32 mouse cellular contexts compared by ENCODE assay signal in the genomic region with DNA sequence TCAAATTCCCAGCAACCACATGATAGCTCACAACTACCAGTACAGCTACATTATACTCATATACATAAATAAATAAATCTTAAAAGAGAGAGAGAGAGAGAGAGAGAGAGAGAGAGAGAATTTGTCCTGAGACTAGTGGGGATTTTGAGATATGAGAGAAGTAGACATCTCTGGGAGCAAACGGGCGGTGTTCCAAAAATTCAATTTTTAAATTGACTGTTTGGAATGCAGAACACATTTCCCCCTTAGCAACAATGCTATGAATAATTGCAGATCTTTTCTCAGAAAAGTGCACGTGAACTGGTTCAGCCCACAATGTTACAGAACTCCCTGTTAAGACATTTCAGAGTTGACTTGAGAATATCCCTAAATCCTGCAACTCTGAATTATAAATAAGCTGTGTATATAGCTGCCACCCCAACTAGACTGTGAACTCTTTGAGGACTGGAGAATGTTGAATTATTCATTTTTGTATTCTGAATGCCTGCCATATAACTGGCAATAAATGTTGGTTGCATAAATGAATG. TPM values are rescaled to one million over a fixed set of nuclear protein-coding genes. Genes with fewer than 3 reads are reported as not detected.
DNase-seq lines count a peak whose midpoint lies in the region; ATAC-seq and TF ChIP-seq lines count a peak whose summit lies in the region.
"Had no signal": no experiment of that assay in that cellular context is flagged by ENCODE, and none has a peak within 500 bp of the region (broad histone marks: within the 10 kb centered on the region; RNA-seq: fewer than 3 reads in every experiment).

No protein-coding gene starts in this region.

- no peak overlapping the region for H3K9ac ChIP-seq in embryonic facial prominence, embryonic 14.5 days (ENCODE audit: low read depth, low read length)
- no peak overlapping the region for H3K9ac ChIP-seq in midbrain, embryonic 14.5 days (replicated peaks; ENCODE audit: low read length)
- no peak overlapping the region for H3K9ac ChIP-seq in midbrain, embryonic 16.5 days (ENCODE audit: low read depth, low read length)
- H3K9ac ChIP-seq: embryonic facial prominence, embryonic 12.5 days; hindbrain, embryonic 13.5 days; liver, embryonic 12.5 days; liver, postnatal 0 days; stomach, embryonic 15.5 days had no signal

- TF ChIP-seq CTCF in layer of hippocampus, adult 2 months (conservative IDR thresholded peaks at IDR 0.05): no peak

- no peak for ATAC-seq in embryonic facial prominence, embryonic 14.5 days (ENCODE audit: low read depth)
- no peak for ATAC-seq in midbrain, embryonic 14.5 days (ENCODE audit: low FRiP score, low TSS enrichment)
- no peak for ATAC-seq in midbrain, embryonic 16.5 days
- ATAC-seq: intestine, postnatal 0 days; liver, embryonic 12.5 days; liver, postnatal 0 days had no signal

- no peak overlapping the region for H3K27ac ChIP-seq in embryonic facial prominence, embryonic 14.5 days (replicated peaks; ENCODE audit: low read depth, low read length)
- H3K27ac ChIP-seq in embryonic facial prominence, embryonic 10.5 days (replicated peaks): no peak overlapping the region
- peak overlapping the region; percentile 78 for H3K27ac ChIP-seq in layer of hippocampus, adult 2 months
- H3K27ac ChIP-seq in midbrain, embryonic 14.5 days (replicated peaks; ENCODE audit: low read depth, low read length): no peak overlapping the region
- H3K27ac ChIP-seq in midbrain, embryonic 16.5 days (ENCODE audit: low read length): no peak overlapping the region
- H3K27ac ChIP-seq: embryonic facial prominence, embryonic 12.5 days; forebrain, embryonic 10.5 days; gastrocnemius, adult 2 months; hindbrain, embryonic 13.5 days; left cerebral cortex, adult 2 months; liver, embryonic 12.5 days; stomach, embryonic 15.5 days had no signal

- H3K4me1 ChIP-seq in embryonic facial prominence, embryonic 14.5 days (ENCODE audit: control insufficient read depth, insufficient read depth, low read length): no peaks in the 10 kb centered on the region
- H3K4me1 ChIP-seq in embryonic facial prominence, embryonic 10.5 days: 0 out of 2 replicates have a peak, but pooled peaks cover 2% of the 10 kb centered on the region
- 0 out of 2 replicates have a peak, but pooled peaks cover 3% of the 10 kb centered on the region for H3K4me1 ChIP-seq in midbrain, embryonic 14.5 days (ENCODE audit: control insufficient read depth, insufficient read depth, low read length)
- no peaks in the 10 kb centered on the region for H3K4me1 ChIP-seq in midbrain, embryonic 16.5 days (ENCODE audit: control insufficient read depth, insufficient read depth, low read length)
- H3K4me1 ChIP-seq: embryonic facial prominence, embryonic 12.5 days; liver, embryonic 12.5 days; stomach, embryonic 15.5 days had no signal

- no peak overlapping the region for H3K4me2 ChIP-seq in embryonic facial prominence, embryonic 14.5 days (ENCODE audit: low read depth, low read length)
- no peak overlapping the region for H3K4me2 ChIP-seq in midbrain, embryonic 14.5 days (ENCODE audit: low read length)
- H3K4me2 ChIP-seq in midbrain, embryonic 16.5 days (ENCODE audit: low read length): no peak overlapping the region
- H3K4me2 ChIP-seq: embryonic facial prominence, embryonic 12.5 days; heart, embryonic 11.5 days; hindbrain, embryonic 13.5 days; liver, embryonic 12.5 days; stomach, embryonic 15.5 days had no signal

- no peaks in the 10 kb centered on the region for H3K36me3 ChIP-seq in embryonic facial prominence, embryonic 14.5 days (ENCODE audit: control insufficient read depth, insufficient read depth, low read length)
- H3K36me3 ChIP-seq in embryonic facial prominence, embryonic 10.5 days (replicated peaks): no peaks in the 10 kb centered on the region
- H3K36me3 ChIP-seq in midbrain, embryonic 14.5 days (ENCODE audit: control insufficient read depth, insufficient read depth, low read length): no peaks in the 10 kb centered on the region
- H3K36me3 ChIP-seq in midbrain, embryonic 16.5 days (ENCODE audit: control insufficient read depth, insufficient read depth, low read length): no peaks in the 10 kb centered on the region; the same call in 1 of the 2 replicates
- H3K36me3 ChIP-seq: embryonic facial prominence, embryonic 12.5 days; forebrain, embryonic 10.5 days; hindbrain, embryonic 13.5 days; liver, embryonic 12.5 days; stomach, embryonic 15.5 days had no signal

- no peak overlapping the region for H3K4me3 ChIP-seq in embryonic facial prominence, embryonic 14.5 days (ENCODE audit: low read depth, low read length)
- no peak overlapping the region for H3K4me3 ChIP-seq in embryonic facial prominence, embryonic 10.5 days
- no peak overlapping the region for H3K4me3 ChIP-seq in layer of hippocampus, adult 2 months
- no peak overlapping the region for H3K4me3 ChIP-seq in midbrain, embryonic 14.5 days (replicated peaks; ENCODE audit: low read depth, low read length)
- H3K4me3 ChIP-seq in midbrain, embryonic 16.5 days (ENCODE audit: low read depth, low read length): no peak overlapping the region
- H3K4me3 ChIP-seq: embryonic facial prominence, embryonic 12.5 days; forebrain, embryonic 10.5 days; gastrocnemius, adult 2 months; hindbrain, embryonic 13.5 days; left cerebral cortex, adult 2 months; liver, embryonic 12.5 days; megakaryocyte, embryonic 14.5 days; stomach, embryonic 15.5 days had no signal

- H3K27me3 ChIP-seq in embryonic facial prominence, embryonic 14.5 days (replicated peaks; ENCODE audit: control insufficient read depth, insufficient read depth, low read length): no peaks in the 10 kb centered on the region
- no peaks in the 10 kb centered on the region for H3K27me3 ChIP-seq in embryonic facial prominence, embryonic 10.5 days (replicated peaks; ENCODE audit: low read depth, poor library complexity, severe bottlenecking)
- H3K27me3 ChIP-seq in midbrain, embryonic 14.5 days (ENCODE audit: control insufficient read depth, insufficient read depth, low read length): no peaks in the 10 kb centered on the region
- H3K27me3 ChIP-seq in midbrain, embryonic 16.5 days (ENCODE audit: control insufficient read depth, insufficient read depth, low read depth, low read length): no peaks in the 10 kb centered on the region
- H3K27me3 ChIP-seq: CH12.LX; embryonic facial prominence, embryonic 12.5 days; hindbrain, embryonic 13.5 days; liver, embryonic 12.5 days; megakaryocyte, embryonic 14.5 days; stomach, embryonic 15.5 days had no signal

- peaks cover 4% of the 10 kb centered on the region; the same call in 1 of the 2 replicates for H3K9me3 ChIP-seq in embryonic facial prominence, embryonic 14.5 days (ENCODE audit: control insufficient read depth, low read length)
- peaks cover 4% of the 10 kb centered on the region; the same call in 1 of the 2 replicates for H3K9me3 ChIP-seq in embryonic facial prominence, embryonic 10.5 days
- H3K9me3 ChIP-seq in midbrain, embryonic 14.5 days (ENCODE audit: control insufficient read depth, low read length): no peaks in the 10 kb centered on the region
- no peaks in the 10 kb centered on the region for H3K9me3 ChIP-seq in midbrain, embryonic 16.5 days (replicated peaks; ENCODE audit: control insufficient read depth, low read length, poor library complexity, severe bottlenecking)
- H3K9me3 ChIP-seq: liver, embryonic 12.5 days; stomach, embryonic 15.5 days had no signal

- DNase-seq in embryonic facial prominence, embryonic 14.5 days (ENCODE audit: low spot score): peak; percentile 33
- no peak for DNase-seq in embryonic facial prominence, embryonic 10.5 days (ENCODE audit: low spot score)
- DNase-seq in layer of hippocampus, adult 2 months (ENCODE audit: low spot score in 2 of 2): no peak
- no peak for DNase-seq in layer of hippocampus, adult 11-12 months (ENCODE audit: low spot score)
- peak; percentile 28 for DNase-seq in midbrain, embryonic 14.5 days
- no peak for DNase-seq in natural killer cell, adult 2 months (ENCODE audit: low spot score in 2 of 2)
- DNase-seq: adrenal gland, adult 8-10 months; cerebellum, adult 11 months; cerebellum, adult 9-10 months; cerebellum, postnatal 36 days; gastrocnemius, adult 2 months; gastrocnemius, postnatal 36 days; heart, adult 18-20 months; heart, postnatal 36 days; kidney, adult 9 months; kidney, postnatal 14 days; left cerebral cortex, postnatal 4 days; liver, postnatal 0 days; lung, postnatal 4 days; right cerebral cortex, postnatal 14 days; thymus, postnatal 14 days had no signal

- 70% methylated on average over 3 of the region's 3 CpGs for WGBS in embryonic facial prominence, embryonic 14.5 days
- 94% methylated on average over 3 of the region's 3 CpGs for WGBS in embryonic facial prominence, embryonic 10.5 days
- WGBS in midbrain, embryonic 14.5 days: 69% methylated on average over 3 of the region's 3 CpGs
- 68% methylated on average over 3 of the region's 3 CpGs for WGBS in midbrain, embryonic 16.5 days

RNA-seq across cellular contexts. Expression of gene Msl2, which starts 8.8 kb away (rescaled TPM):
- polyA plus RNA-seq in embryonic facial prominence, embryonic 14.5 days (2014; fragmentation: Nextera tagmentation; extraction: Ambion mirVana): 6.2 and 6.8 TPM in 2 replicates
- polyA plus RNA-seq in embryonic facial prominence, embryonic 10.5 days (2016; fragmentation: Nextera tagmentation; extraction: Ambion mirVana): 5.0 and 5.2 TPM in 2 replicates
- total RNA-seq in layer of hippocampus, adult 2 months (2021): 10 to 100 TPM; 67.8 to 68.4 TPM
- 7.2 and 12.5 TPM in 2 replicates for polyA plus RNA-seq in midbrain, embryonic 14.5 days (2014; fragmentation: Nextera tagmentation; extraction: Ambion mirVana)
- 3.4 and 4.2 TPM in 2 replicates for polyA plus RNA-seq in midbrain, embryonic 16.5 days (2015; fragmentation: Nextera tagmentation; extraction: Ambion mirVana)

RNA-seq across cellular contexts. Expression of gene Pccb, which starts 30.4 kb away (rescaled TPM):
- 25.0 and 28.5 TPM in 2 replicates for polyA plus RNA-seq in embryonic facial prominence, embryonic 14.5 days (2014; fragmentation: Nextera tagmentation; extraction: Ambion mirVana)
- polyA plus RNA-seq in embryonic facial prominence, embryonic 10.5 days (2016; fragmentation: Nextera tagmentation; extraction: Ambion mirVana): 13.2 and 14.4 TPM in 2 replicates
- total RNA-seq in layer of hippocampus, adult 2 months (2021): 10 to 100 TPM; 43.5 to 45.5 TPM
- polyA plus RNA-seq in midbrain, embryonic 14.5 days (2014; fragmentation: Nextera tagmentation; extraction: Ambion mirVana): 25.8 and 26.8 TPM in 2 replicates
- 25.2 and 27.6 TPM in 2 replicates for polyA plus RNA-seq in midbrain, embryonic 16.5 days (2015; fragmentation: Nextera tagmentation; extraction: Ambion mirVana)

Comparison
In these comparisons a context has a peak if more than half of its experiments do, and no peak if none do; other contexts are left out.
1. DNase-seq: peak in embryonic facial prominence, embryonic 14.5 days (single experiment) and midbrain, embryonic 14.5 days (single experiment); none in embryonic facial prominence, embryonic 10.5 days (single experiment), layer of hippocampus, adult 2 months (0 of 2), layer of hippocampus, adult 11-12 months (single experiment) and natural killer cell, adult 2 months (0 of 2).